In the genomic region with DNA sequence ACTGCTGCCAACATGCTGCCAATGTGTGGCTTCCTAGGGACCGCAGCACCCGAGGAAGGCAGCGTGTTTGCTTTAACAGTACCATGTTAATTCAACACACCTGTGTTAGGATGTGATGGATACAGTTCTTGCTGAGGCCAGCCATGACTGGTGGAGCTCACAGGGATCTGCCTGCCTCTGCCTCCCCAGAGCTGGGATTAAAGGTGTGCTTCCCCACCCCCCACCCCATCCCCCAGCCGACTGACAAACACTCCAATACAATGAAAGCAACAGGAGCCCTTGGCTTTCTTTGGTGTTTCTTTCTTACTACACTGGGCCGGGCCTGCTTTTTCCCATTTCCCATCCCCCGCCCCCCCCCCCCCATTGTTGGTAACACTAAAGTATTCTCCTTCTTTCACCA, we compare ENCODE assay signal across 22 mouse cellular contexts. TPM values are rescaled to one million over a fixed set of nuclear protein-coding genes. Genes with fewer than 3 reads are reported as not detected.
A peak's percentile ranks its signal among the peaks of the same experiment; 100 is the strongest.
DNase-seq lines count a peak whose midpoint lies in the region; TF ChIP-seq lines count a peak whose summit lies in the region.
"Had no signal": no experiment of that assay in that cellular context is flagged by ENCODE, and none has a peak within 500 bp of the region (broad histone marks: within the 10 kb centered on the region; RNA-seq: fewer than 3 reads in every experiment).

No protein-coding gene starts in this region.

- H3K9ac ChIP-seq in ES-Bruce4 (ENCODE audit: low read depth, poor library complexity, severe bottlenecking) (peak overlapping the region; percentile 45; the same call in 1 of the 2 replicates), ES-E14 (ENCODE audit: insufficient read depth, low read depth, low read length, poor library complexity, severe bottlenecking) (no peak overlapping the region)
- H3K9ac ChIP-seq: embryonic facial prominence, embryonic 12.5 days; forebrain, embryonic 13.5 days; forebrain, embryonic 15.5 days; forebrain, postnatal 0 days had no signal

- intact Hi-C loops in heart, postnatal 14 days (cut with DNase I), result loop anchor here (5.0 kb wide), 1 partner anchor 33 kb away; a partner anchor contains a TSS

- TF ChIP-seq POLR2A in ES-Bruce4 (IDR thresholded peaks at IDR 0.05; ENCODE audit: insufficient read depth, low read length), result no peak

- H3K4me1 ChIP-seq in ES-Bruce4 (ENCODE audit: control insufficient read depth, insufficient read depth, low read length), result peaks cover 2% of the 10 kb centered on the region
- H3K4me1 ChIP-seq in ES-E14 (ENCODE audit: control insufficient read depth in 2 of 2, insufficient read depth in 2 of 2, low read length in 2 of 2, poor library complexity in 1 of 2), result peaks cover 4 to 17% of the 10 kb centered on the region in 2 experiments
- H3K4me1 ChIP-seq: embryonic facial prominence, embryonic 12.5 days had no signal

- in situ Hi-C loops in ES-E14 (cut with MboI; ENCODE audit: low sequenced_read_pairs in 2 of 2, unreplicated experiment in 2 of 2), result no loop called here

- no peaks in the 10 kb centered on the region for H3K9me3 ChIP-seq in ES-Bruce4 (replicated peaks; ENCODE audit: control insufficient read depth, insufficient read depth, low read length, poor library complexity, severe bottlenecking)
- no peaks in the 10 kb centered on the region for H3K9me3 ChIP-seq in ES-E14 (ENCODE audit: control insufficient read depth, insufficient read depth, low read depth, low read length)
- H3K9me3 ChIP-seq: embryonic facial prominence, embryonic 10.5 days; embryonic facial prominence, embryonic 12.5 days; forebrain, embryonic 13.5 days; forebrain, embryonic 15.5 days had no signal

- TF ChIP-seq CTCF in ES-Bruce4 (IDR thresholded peaks at IDR 0.05; ENCODE audit: low read depth, low read length), result no peak

- H3K27me3 ChIP-seq in ES-Bruce4 (ENCODE audit: control insufficient read depth, insufficient read depth, low read length, poor library complexity, severe bottlenecking), result no peaks in the 10 kb centered on the region
- H3K27me3 ChIP-seq: CH12.LX; embryonic facial prominence, embryonic 12.5 days; forebrain, embryonic 15.5 days had no signal

- H3K36me3 ChIP-seq in ES-Bruce4 (ENCODE audit: control insufficient read depth, insufficient read depth, low read length, poor library complexity, severe bottlenecking) (no peaks in the 10 kb centered on the region), ES-E14 (ENCODE audit: control insufficient read depth, insufficient read depth, low read length, poor library complexity, severe bottlenecking) (no peaks in the 10 kb centered on the region; the same call in 1 of the 2 replicates)
- H3K36me3 ChIP-seq: embryonic facial prominence, embryonic 10.5 days; embryonic facial prominence, embryonic 12.5 days; forebrain, embryonic 15.5 days had no signal

- H3K4me3 ChIP-seq in ES-Bruce4 (ENCODE audit: low read depth, low read length), result peak overlapping the region; percentile 16; the same call in 1 of the 2 replicates
- no peak overlapping the region for H3K4me3 ChIP-seq in ES-E14 (ENCODE audit: insufficient read depth in 1 of 2, low read depth in 1 of 2, low read length in 2 of 2, poor library complexity in 1 of 2, severe bottlenecking in 1 of 2)
- H3K4me3 ChIP-seq: embryonic facial prominence, embryonic 10.5 days; embryonic facial prominence, embryonic 12.5 days; forebrain, embryonic 13.5 days; forebrain, embryonic 15.5 days had no signal

- TF ChIP-seq EP300 in ES-Bruce4 (IDR thresholded peaks at IDR 0.05; ENCODE audit: insufficient read depth, low read depth, low read length), result peak; percentile 79

- DNase-seq in heart, adult 11 months, result peak; percentile 42
- no peak for DNase-seq in heart, postnatal 14 days
- DNase-seq in ES-E14 (ENCODE audit: low read depth, low spot score) (no peak), ZHBTc4 (ENCODE audit: low read depth, low spot score) (peak; percentile 52)
- no peak for DNase-seq in lung, postnatal 25 days (ENCODE audit: low spot score)
- DNase-seq in frontal cortex, postnatal 14 days (ENCODE audit: low spot score in 2 of 2), result no peak
- DNase-seq: adrenal gland, adult 8-10 months; adrenal gland, postnatal 14 days; adrenal gland, postnatal 36 days; B cell, adult 2 months; cerebellum, adult 11-12 months; cerebellum, adult 2 months; cerebellum, adult 9-10 months; cerebellum, postnatal 10 days; cerebellum, postnatal 25 days; forebrain, postnatal 0 days had no signal

- H3K27ac ChIP-seq in ES-Bruce4 (ENCODE audit: insufficient read depth, low read length), result peak overlapping the region; percentile 57
- 0 out of 2 replicates have a peak overlapping the region, but pooled peaks have one; percentile 14 for H3K27ac ChIP-seq in ES-E14 (ENCODE audit: insufficient read depth, low read depth, low read length, poor library complexity, severe bottlenecking)
- H3K27ac ChIP-seq: embryonic facial prominence, embryonic 10.5 days; embryonic facial prominence, embryonic 12.5 days; forebrain, embryonic 13.5 days; forebrain, embryonic 15.5 days had no signal

TF ChIP-seq in ES-E14, 5 proteins besides CTCF, POLR2A, EP300 and RAD21:
- TF ChIP-seq CHD2 (IDR thresholded peaks at IDR 0.05; ENCODE audit: low read depth, low read length) (no peak), ZC3H11A (IDR thresholded peaks at IDR 0.05; ENCODE audit: borderline replicate concordance, low read depth, low read length) (no peak), HCFC1 (IDR thresholded peaks at IDR 0.05; ENCODE audit: borderline replicate concordance, insufficient read depth, low read length) (no peak), MAFK (IDR thresholded peaks at IDR 0.05; ENCODE audit: insufficient read depth, low read depth, low read length) (no peak), ZNF384 (IDR thresholded peaks at IDR 0.05; ENCODE audit: low read depth, low read length) (no peak)

RNA-seq across cellular contexts. Expression of a gene that starts 5.4 kb away (rescaled TPM):
- total RNA-seq in heart, postnatal 14 days (2021), result 1 to 10 TPM; 8.1 to 9.1 TPM
- 43.6 and 45.1 TPM in 2 replicates for polyA plus RNA-seq in ES-Bruce4 (2011; ENCODE audit: insufficient read depth, insufficient read length, low read depth, missing spikeins)
- 14.5 and 19.0 TPM in 2 replicates for total RNA-seq in ES-E14 (2012; rRNA removed)

RNA-seq across cellular contexts. Expression of a gene that starts 35.1 kb away (rescaled TPM):
- total RNA-seq in heart, postnatal 14 days (2021), result 10 to 100 TPM; 28.2 to 42.4 TPM
- 4.4 and 4.5 TPM in 2 replicates for polyA plus RNA-seq in ES-Bruce4 (2011; ENCODE audit: insufficient read depth, insufficient read length, low read depth, missing spikeins)
- 2.1 and 3.9 TPM in 2 replicates for total RNA-seq in ES-E14 (2012; rRNA removed)

RNA-seq across cellular contexts. Expression of a gene that starts 35.4 kb away (rescaled TPM):
- total RNA-seq in heart, postnatal 14 days (2021), result 10 to 100 TPM; 12.1 to 12.3 TPM
- polyA plus RNA-seq in ES-Bruce4 (2011; ENCODE audit: insufficient read depth, insufficient read length, low read depth, missing spikeins), result 62.2 and 66.3 TPM in 2 replicates
- total RNA-seq in ES-E14 (2012; rRNA removed), result 39.5 and 69.3 TPM in 2 replicates

RNA-seq across cellular contexts. Expression of a gene that starts 45.0 kb away (rescaled TPM):
- total RNA-seq in heart, postnatal 14 days (2021), result 100 to 1,000 TPM; 448 to 463 TPM
- 151 and 188 TPM in 2 replicates for polyA plus RNA-seq in ES-Bruce4 (2011; ENCODE audit: insufficient read depth, insufficient read length, low read depth, missing spikeins)
- total RNA-seq in ES-E14 (2012; rRNA removed), result 260 and 270 TPM in 2 replicates

Comparison
In these comparisons a context has a peak if more than half of its experiments do, and no peak if none do; other contexts are left out.
1. DNase-seq: peak in heart, adult 11 months (single experiment) and ZHBTc4 (single experiment); none in heart, postnatal 14 days (0 of 2), ES-E14 (single experiment), lung, postnatal 25 days (single experiment) and frontal cortex, postnatal 14 days (0 of 2).